Mouse (Mus musculus) MEL (cell line): Measurements from ENCODE around the gene Ccdc12.

Experiments
- CTCF ChIP-seq, 3 experiments: IDR thresholded peaks in 2 of 3; conservative IDR thresholded peaks in 1 of 3; 2 replicates each; pipeline ENCODE4 v1.5.1; 2011 to 2012; ENCODE audit warnings: low read length in 3 of 3, low read depth in 2 of 3, mild to moderate bottlenecking in 2 of 3, improper control_type of control experiment in 1 of 3, inconsistent platforms in 1 of 3, mixed read lengths in 1 of 3, moderate library complexity in 1 of 3; ENCODE audit not compliant: control insufficient read depth in 1 of 3, insufficient read depth in 1 of 3, poor library complexity in 1 of 3, severe bottlenecking in 1 of 3
- EP300 ChIP-seq, 2 experiments: IDR thresholded peaks; 2 replicates each; pipeline ENCODE4 v1.6.1; 2011; ENCODE audit warnings: improper control_type of control experiment in 2 of 2, low read length in 2 of 2, low read depth in 1 of 2, mild to moderate bottlenecking in 1 of 2
- ETS1 ChIP-seq: IDR thresholded peaks from 2 replicates; pipeline ENCODE4 v1.6.1; 2012; ENCODE audit warnings: low read depth, mild to moderate bottlenecking, inconsistent platforms, low read length, improper control_type of control experiment, moderate library complexity
- GATA1 ChIP-seq: IDR thresholded peaks from 2 replicates; pipeline ENCODE4 v1.6.1; 2011; ENCODE audit warnings: low read depth, low read length, improper control_type of control experiment
- KAT2A ChIP-seq: conservative IDR thresholded peaks from 2 replicates; pipeline ENCODE4 v1.6.1; 2012; ENCODE audit warnings: low read depth, low read length, improper control_type of control experiment, inconsistent platforms
- MXI1 ChIP-seq: IDR thresholded peaks from 2 replicates; pipeline ENCODE4 v1.6.1; 2011; ENCODE audit warnings: mild to moderate bottlenecking, low read depth, low read length, improper control_type of control experiment
- MYC ChIP-seq: IDR thresholded peaks from 2 replicates; pipeline ENCODE4 v1.6.1; 2011; ENCODE audit warnings: low read depth, mild to moderate bottlenecking, low read length, improper control_type of control experiment, moderate library complexity
- POLR2A ChIP-seq, 2 experiments: IDR thresholded peaks; 2 replicates each; pipeline ENCODE4 v1.6.1; 2011 to 2012; ENCODE audit warnings: low read length in 2 of 2, mild to moderate bottlenecking in 2 of 2, control low read depth in 1 of 2, improper control_type of control experiment in 1 of 2, low read depth in 1 of 2, moderate library complexity in 1 of 2; ENCODE audit not compliant: control insufficient read depth in 1 of 2, insufficient read depth in 1 of 2, poor library complexity in 1 of 2
- POLR2AphosphoS2 ChIP-seq: IDR thresholded peaks from 2 replicates; pipeline ENCODE4 v1.6.1; 2011; ENCODE audit warnings: low read length, improper control_type of control experiment
- POLR2AphosphoS5 ChIP-seq: IDR thresholded peaks from 2 replicates; pipeline ENCODE4 v1.6.1; 2012; ENCODE audit warnings: low read depth, borderline replicate concordance, mild to moderate bottlenecking, inconsistent platforms, low read length, moderate library complexity, mixed read lengths
- SMC3 ChIP-seq: IDR thresholded peaks from 2 replicates; pipeline ENCODE4 v1.6.1; 2011; ENCODE audit warnings: low read depth, low read length, improper control_type of control experiment
- TBP ChIP-seq: IDR thresholded peaks from 2 replicates; pipeline ENCODE4 v1.8.0; 2011; ENCODE audit warnings: low read depth, low read length, improper control_type of control experiment
- USF1 ChIP-seq: IDR thresholded peaks from 2 replicates; pipeline ENCODE4 v1.6.1; 2014; ENCODE audit warnings: low read depth, mild to moderate bottlenecking, inconsistent platforms, low read length, improper control_type of control experiment, moderate library complexity
- ZKSCAN1 ChIP-seq: IDR thresholded peaks from 2 replicates; pipeline ENCODE4 v1.6.1; 2012; ENCODE audit warnings: low read depth, mild to moderate bottlenecking, inconsistent platforms, low read length, improper control_type of control experiment, moderate library complexity

GRCm38 (mm10) chr9:110624361-110625166 lies 31.7 kb upstream of the Ccdc12 start, which contains the start of gene Nradd:
- TF ChIP-seq ZKSCAN1 (no peak), KAT2A (no peak), CTCF (IDR thresholded peaks at IDR 0.05 in 2 of 3, conservative IDR thresholded peaks at IDR 0.05 in 1 of 3; ENCODE audit: control insufficient read depth in 1 of 3, insufficient read depth in 1 of 3, low read depth in 2 of 3, low read length in 3 of 3, poor library complexity in 1 of 3, severe bottlenecking in 1 of 3) (no peak), TBP (no peak), GATA1 (no peak), USF1 (no peak), MYC (no peak), MXI1 (no peak), SMC3 (no peak), ETS1 (no peak), POLR2A (IDR thresholded peaks at IDR 0.05; ENCODE audit: control insufficient read depth in 1 of 2, insufficient read depth in 1 of 2, low read depth in 1 of 2, low read length in 2 of 2, poor library complexity in 1 of 2) (no peak), POLR2AphosphoS5 (no peak), EP300 (IDR thresholded peaks at IDR 0.05; ENCODE audit: low read depth in 1 of 2, low read length in 2 of 2) (no peak), POLR2AphosphoS2 (no peak)
